Mouse (Mus musculus): ENCODE data around the gene Cdk5r2. TPM values are rescaled to one million over a fixed set of nuclear protein-coding genes. Genes with fewer than 3 reads are reported as not detected.

The Cdk5r2 gene
- 0.28 and 0.32 TPM in 2 replicates for polyA plus RNA-seq (2011; ENCODE audit: insufficient read depth, insufficient read length, low read depth, missing spikeins)

GRCm38 (mm10) chr1:74854306-74855056 is at the start of gene Cdk5r2:
Gene Cdk5r2, plus strand, starts transcription at chr1:74854934.
- Histone ChIP-seq H3K36me3 (ENCODE audit: control insufficient read depth, insufficient read depth, low read length, poor library complexity, severe bottlenecking) (no peaks in the 10 kb centered on the region), H3K4me1 (ENCODE audit: control insufficient read depth, insufficient read depth, low read length) (peaks cover 2% of the 10 kb centered on the region), H3K27ac (ENCODE audit: insufficient read depth, low read length) (no peak within 1 kb of the TSS), H3K9ac (ENCODE audit: low read depth, poor library complexity, severe bottlenecking) (peak within 1 kb of the TSS; percentile 69), H3K9me3 (replicated peaks; ENCODE audit: control insufficient read depth, insufficient read depth, low read length, poor library complexity, severe bottlenecking) (no peaks in the 10 kb centered on the region), H3K27me3 (ENCODE audit: control insufficient read depth, insufficient read depth, low read length, poor library complexity, severe bottlenecking) (peaks cover 15% of the 10 kb centered on the region), H3K4me3 (ENCODE audit: low read depth, low read length) (peak within 1 kb of the TSS; percentile 69)
- no peak for TF ChIP-seq POLR2A (IDR thresholded peaks at IDR 0.05; ENCODE audit: insufficient read depth, low read length)
- no peak for TF ChIP-seq CTCF (IDR thresholded peaks at IDR 0.05; ENCODE audit: low read depth, low read length)

- Histone ChIP-seq H3K9me3 (replicated peaks; ENCODE audit: control insufficient read depth, insufficient read depth, low read length, poor library complexity, severe bottlenecking) (no peaks in the 10 kb centered on the region), H3K27me3 (ENCODE audit: control insufficient read depth, insufficient read depth, low read length, poor library complexity, severe bottlenecking) (0 out of 2 replicates have a peak, but pooled peaks cover 2% of the 10 kb centered on the region), H3K4me1 (ENCODE audit: control insufficient read depth, insufficient read depth, low read length) (peaks cover 4% of the 10 kb centered on the region), H3K4me3 (ENCODE audit: low read depth, low read length) (no peak overlapping the region), H3K9ac (ENCODE audit: low read depth, poor library complexity, severe bottlenecking) (no peak overlapping the region), H3K36me3 (ENCODE audit: control insufficient read depth, insufficient read depth, low read length, poor library complexity, severe bottlenecking) (no peaks in the 10 kb centered on the region), H3K27ac (ENCODE audit: insufficient read depth, low read length) (no peak overlapping the region)
- TF ChIP-seq EP300 (IDR thresholded peaks at IDR 0.05; ENCODE audit: insufficient read depth, low read depth, low read length) (no peak), CTCF (IDR thresholded peaks at IDR 0.05; ENCODE audit: low read depth, low read length) (no peak), POLR2A (IDR thresholded peaks at IDR 0.05; ENCODE audit: insufficient read depth, low read length) (no peak)
Measured at GRCm38 (mm10) chr1:74805340-74805835, 49.3 kb upstream of the Cdk5r2 start.

GRCm38 (mm10) chr1:74805843-74806242 is 48.9 kb upstream of the Cdk5r2 start:
- H3K4me1 ChIP-seq (ENCODE audit: control insufficient read depth, insufficient read depth, low read length) = peaks cover 4% of the 10 kb centered on the region
- no peak overlapping the region for H3K4me3 ChIP-seq (ENCODE audit: low read depth, low read length)
- H3K27me3 ChIP-seq (ENCODE audit: control insufficient read depth, insufficient read depth, low read length, poor library complexity, severe bottlenecking) = 0 out of 2 replicates have a peak, but pooled peaks cover 2% of the 10 kb centered on the region
- H3K9me3 ChIP-seq (replicated peaks; ENCODE audit: control insufficient read depth, insufficient read depth, low read length, poor library complexity, severe bottlenecking) = no peaks in the 10 kb centered on the region
- H3K27ac ChIP-seq (ENCODE audit: insufficient read depth, low read length) = no peak overlapping the region
- TF ChIP-seq CTCF (IDR thresholded peaks at IDR 0.05; ENCODE audit: low read depth, low read length) (no peak), POLR2A (IDR thresholded peaks at IDR 0.05; ENCODE audit: insufficient read depth, low read length) (no peak), EP300 (IDR thresholded peaks at IDR 0.05; ENCODE audit: insufficient read depth, low read depth, low read length) (no peak)
- H3K9ac ChIP-seq (ENCODE audit: low read depth, poor library complexity, severe bottlenecking) = no peak overlapping the region
- H3K36me3 ChIP-seq (ENCODE audit: control insufficient read depth, insufficient read depth, low read length, poor library complexity, severe bottlenecking) = no peaks in the 10 kb centered on the region

- Histone ChIP-seq H3K4me1 (ENCODE audit: control insufficient read depth, insufficient read depth, low read length) (peaks cover 4% of the 10 kb centered on the region), H3K27me3 (ENCODE audit: control insufficient read depth, insufficient read depth, low read length, poor library complexity, severe bottlenecking) (0 out of 2 replicates have a peak, but pooled peaks cover 2% of the 10 kb centered on the region), H3K9me3 (replicated peaks; ENCODE audit: control insufficient read depth, insufficient read depth, low read length, poor library complexity, severe bottlenecking) (no peaks in the 10 kb centered on the region), H3K27ac (ENCODE audit: insufficient read depth, low read length) (no peak overlapping the region), H3K36me3 (ENCODE audit: control insufficient read depth, insufficient read depth, low read length, poor library complexity, severe bottlenecking) (no peaks in the 10 kb centered on the region), H3K9ac (ENCODE audit: low read depth, poor library complexity, severe bottlenecking) (no peak overlapping the region), H3K4me3 (ENCODE audit: low read depth, low read length) (0 out of 2 replicates have a peak overlapping the region, but pooled peaks have one; percentile 12)
- 0 out of 2 replicates have a peak, but pooled peaks have one; percentile 24 for TF ChIP-seq EP300 (IDR thresholded peaks at IDR 0.05; ENCODE audit: insufficient read depth, low read depth, low read length)
- TF ChIP-seq POLR2A (IDR thresholded peaks at IDR 0.05; ENCODE audit: insufficient read depth, low read length) = no peak
Measured at GRCm38 (mm10) chr1:74806360-74807311, 48.1 kb upstream of the Cdk5r2 start.

GRCm38 (mm10) chr1:74807551-74808071 is 47.1 kb upstream of the Cdk5r2 start:
- no peak for TF ChIP-seq EP300 (IDR thresholded peaks at IDR 0.05; ENCODE audit: insufficient read depth, low read depth, low read length)
- peaks cover 4% of the 10 kb centered on the region for H3K4me1 ChIP-seq (ENCODE audit: control insufficient read depth, insufficient read depth, low read length)
- peak overlapping the region; percentile 16; the same call in 1 of the 2 replicates for H3K4me3 ChIP-seq (ENCODE audit: low read depth, low read length)
- H3K9me3 ChIP-seq (replicated peaks; ENCODE audit: control insufficient read depth, insufficient read depth, low read length, poor library complexity, severe bottlenecking) = no peaks in the 10 kb centered on the region
- 0 out of 2 replicates have a peak, but pooled peaks cover 2% of the 10 kb centered on the region for H3K27me3 ChIP-seq (ENCODE audit: control insufficient read depth, insufficient read depth, low read length, poor library complexity, severe bottlenecking)
- H3K36me3 ChIP-seq (ENCODE audit: control insufficient read depth, insufficient read depth, low read length, poor library complexity, severe bottlenecking) = no peaks in the 10 kb centered on the region
- H3K9ac ChIP-seq (ENCODE audit: low read depth, poor library complexity, severe bottlenecking) = no peak overlapping the region
- H3K27ac ChIP-seq (ENCODE audit: insufficient read depth, low read length) = no peak overlapping the region
